Mouse (Mus musculus): Measurements from ENCODE around the gene Ciz1. TPM values are rescaled to one million over a fixed set of nuclear protein-coding genes. Genes with fewer than 3 reads are reported as not detected.

Gene Ciz1
- 18.2 and 22.3 TPM in 2 replicates for polyA plus RNA-seq (2021; fragmentation: Nextera tagmentation)
- long read RNA-seq, experiment 1, partial matches to known transcripts: 20 of 99 reads
- long read RNA-seq, experiment 1, other reads (novel, unspliced or antisense): 76 of 99 reads
- long read RNA-seq, experiment 2, partial matches to known transcripts: 6 of 22 reads
- long read RNA-seq, experiment 2, other reads (novel, unspliced or antisense): 15 of 22 reads

DNA sequence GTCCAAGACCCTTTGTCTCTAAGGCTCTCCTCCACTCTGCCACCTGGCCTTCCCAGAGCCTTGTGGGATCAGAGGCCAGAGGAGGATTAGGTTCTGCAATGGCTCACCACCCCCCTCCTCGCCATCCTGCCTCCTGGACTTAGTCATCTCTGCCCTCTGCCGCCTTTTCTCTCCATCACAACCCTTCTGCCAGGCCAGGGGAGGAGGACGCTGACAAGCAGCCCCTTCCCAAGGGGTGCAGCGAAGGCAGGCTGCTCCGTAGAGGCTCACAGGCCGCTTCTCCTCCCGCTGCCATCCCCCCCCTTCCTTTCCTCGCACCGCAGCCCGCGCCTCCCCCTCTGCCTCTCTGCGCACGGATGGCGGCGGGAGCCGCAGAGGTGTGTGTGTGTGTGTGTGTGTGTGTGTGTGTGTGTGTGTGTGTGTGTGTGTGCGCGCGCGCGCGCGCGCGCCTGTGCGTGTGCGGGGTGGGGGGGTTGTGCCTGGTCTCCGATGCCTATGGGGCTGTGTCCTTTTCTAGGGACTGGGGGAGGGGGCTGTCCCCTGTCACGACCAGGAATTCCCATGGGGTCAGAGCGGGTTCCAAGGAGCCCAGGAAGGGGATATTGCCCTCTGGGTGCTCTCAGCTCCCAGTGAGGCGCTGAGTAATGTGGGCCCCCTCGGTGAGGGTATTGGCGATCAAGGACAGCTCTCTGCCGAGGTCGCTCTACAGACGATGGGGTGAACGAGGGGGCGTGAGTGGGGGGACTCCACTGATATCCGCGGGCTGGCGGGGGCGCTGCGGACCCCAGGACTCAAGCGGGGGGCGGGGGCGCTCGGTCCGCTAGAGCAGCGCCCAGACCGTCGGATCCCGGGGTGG, at the start of gene Ciz1:
TSS of gene Ciz1 (plus strand) at position 177 of the 856 bp plus-strand sequence.

DNA sequence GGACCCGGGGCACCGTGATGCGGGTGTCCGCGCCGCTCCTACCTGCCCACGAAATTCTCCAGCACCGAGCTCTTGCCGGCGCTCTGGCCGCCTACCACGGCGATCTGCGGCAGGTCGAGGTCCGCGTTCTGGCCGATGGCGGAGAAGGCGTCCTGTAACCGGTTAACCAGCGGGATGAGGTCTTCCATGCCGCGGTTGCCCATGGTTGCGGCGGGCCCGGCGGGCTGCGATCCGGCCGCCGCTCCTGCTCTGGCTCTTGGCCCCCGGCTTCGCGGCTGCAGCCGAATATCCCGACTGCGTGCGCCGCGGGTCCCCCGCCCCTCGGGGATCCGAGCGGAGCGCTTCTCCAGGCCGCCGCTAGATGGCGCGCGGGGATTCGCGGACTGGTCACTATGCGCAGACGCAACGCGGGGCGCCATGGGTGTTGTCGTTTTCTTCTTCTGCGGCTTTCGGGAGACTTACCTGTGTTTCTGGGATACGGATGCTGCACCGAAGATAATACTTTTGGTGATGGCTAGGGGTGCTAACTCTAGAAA, 948 bp downstream of the Ciz1 start, which contains the start of gene Dnm1:
TSS of gene Dnm1 (minus strand) at position 332 of the 536 bp plus-strand sequence.

DNA sequence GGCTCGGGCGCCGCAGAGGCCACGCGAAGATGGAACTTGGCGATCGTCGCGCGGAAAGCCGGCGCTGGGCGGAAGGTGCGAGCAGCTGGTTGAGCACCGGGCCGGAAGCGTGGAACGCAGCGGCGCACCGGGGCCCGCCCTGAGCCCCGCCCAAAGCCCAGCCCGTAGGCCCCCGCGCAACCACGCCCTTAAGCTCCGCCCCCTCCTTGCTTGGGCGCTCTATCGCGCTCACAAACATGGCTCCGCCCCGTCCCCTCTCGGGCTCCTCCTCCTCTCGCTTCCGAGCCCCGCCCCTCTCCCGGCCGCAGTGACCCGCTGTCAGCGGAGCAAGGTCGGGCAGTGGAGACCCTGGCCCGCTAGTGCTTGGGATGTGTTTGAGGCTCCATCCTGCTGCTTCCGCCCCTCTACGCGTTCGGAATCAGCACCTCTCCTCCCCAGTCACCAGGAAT, 29.7 kb downstream of the Ciz1 start, which contains the start of gene 1110008P14Rik:
TSS of gene 1110008P14Rik (minus strand) at position 164 of the 449 bp plus-strand sequence.

DNA sequence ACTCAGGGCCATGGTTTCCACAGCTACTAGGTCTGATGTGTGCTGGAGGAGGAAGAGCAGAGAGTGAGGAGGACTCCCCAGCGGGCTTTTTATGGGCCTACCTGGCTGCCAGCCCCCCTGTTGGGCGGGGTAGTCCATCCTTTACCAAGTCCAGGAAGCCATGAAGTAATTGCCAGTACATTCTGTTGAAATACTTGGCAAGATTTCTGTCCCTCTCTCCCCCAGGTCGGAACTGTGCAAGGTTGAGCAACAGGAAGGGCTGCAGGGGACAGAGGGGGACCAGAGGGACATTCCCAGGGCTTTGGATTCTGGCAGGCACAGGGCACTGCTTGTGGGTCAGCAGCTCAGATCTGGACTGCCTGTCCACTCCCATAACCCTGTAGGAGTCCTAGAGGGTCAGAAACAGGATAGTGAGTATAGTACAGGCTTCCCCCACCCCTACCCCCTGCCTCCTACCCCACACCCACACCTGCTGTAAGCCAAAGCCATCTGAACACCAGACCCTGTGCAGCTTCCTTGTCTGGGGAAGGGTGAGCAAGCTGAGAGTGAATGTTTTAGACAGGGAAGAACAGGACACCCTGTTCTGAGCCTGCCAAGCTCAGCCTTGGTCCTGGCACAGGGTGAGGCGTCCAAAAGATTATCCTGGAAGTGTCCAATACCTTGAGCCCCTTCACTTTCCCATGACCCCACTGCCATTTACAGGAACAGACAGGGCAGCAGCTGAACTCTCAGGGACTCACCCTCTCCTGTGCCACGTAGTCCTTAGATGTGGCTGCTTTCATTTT, 35.8 kb downstream of the Ciz1 start, which contains the start of gene Lcn2:
TSS of gene Lcn2 (minus strand) at position 547 of the 785 bp plus-strand sequence.

DNA sequence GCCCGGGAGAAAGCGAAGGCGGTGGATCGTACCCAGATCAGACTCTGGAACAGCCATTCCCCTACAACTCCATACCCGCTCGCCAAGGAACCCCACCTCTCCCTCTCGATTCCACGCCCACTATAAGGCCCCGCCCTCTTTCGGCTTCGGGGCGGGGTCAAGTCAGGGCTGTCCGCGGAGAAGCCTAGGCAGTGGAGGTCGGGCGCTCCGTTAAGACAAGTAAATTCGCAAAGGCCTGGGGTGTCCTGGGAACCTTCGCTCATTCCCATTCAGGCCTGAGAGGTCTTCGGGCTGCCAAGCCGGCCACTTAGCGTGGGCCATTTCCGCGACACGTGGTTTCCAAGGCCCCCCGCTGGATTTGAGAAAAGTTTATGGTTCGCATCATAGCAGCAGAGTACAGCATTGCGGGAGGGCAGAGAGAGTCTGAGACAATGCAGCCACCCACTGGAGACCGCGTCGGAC, 43.4 kb downstream of the Ciz1 start, which contains the start of gene Ptges2:
TSS of gene Ptges2 (plus strand) at position 413 of the 462 bp plus-strand sequence.

Other genes starting within 250 kb of the Ciz1 start
- gene Prrc2b, start 201.2 kb upstream of the Ciz1 start, polyA plus RNA-seq (2021; fragmentation: Nextera tagmentation): 28.9 and 41.1 TPM in 2 replicates
- gene Pomt1, start 115.7 kb upstream of the Ciz1 start, polyA plus RNA-seq (2021; fragmentation: Nextera tagmentation): 7.7 and 8.6 TPM in 2 replicates
- gene Uck1, start 92.2 kb upstream of the Ciz1 start, polyA plus RNA-seq (2021; fragmentation: Nextera tagmentation): 29.9 and 37.2 TPM in 2 replicates
- 22.9 and 25.4 TPM in 2 replicates for gene Golga2, start 64.9 kb upstream of the Ciz1 start, polyA plus RNA-seq (2021; fragmentation: Nextera tagmentation)
- gene Swi5, start 64.3 kb upstream of the Ciz1 start, polyA plus RNA-seq (2021; fragmentation: Nextera tagmentation): 187 and 257 TPM in 2 replicates
- gene Dnm1, start 1.0 kb downstream of the Ciz1 start, polyA plus RNA-seq (2021; fragmentation: Nextera tagmentation): 192 and 259 TPM in 2 replicates
- 1,229 and 1,329 TPM in 2 replicates for gene 1110008P14Rik, start 29.6 kb downstream of the Ciz1 start, polyA plus RNA-seq (2021; fragmentation: Nextera tagmentation)
- 0.48 TPM in 1 of 2 replicates, not detected in the other for gene Lcn2, start 35.9 kb downstream of the Ciz1 start, polyA plus RNA-seq (2021; fragmentation: Nextera tagmentation)
- 16.4 and 56.6 TPM in 2 replicates for gene Ptges2, start 43.6 kb downstream of the Ciz1 start, polyA plus RNA-seq (2021; fragmentation: Nextera tagmentation)
- 2.7 and 3.6 TPM in 2 replicates for gene Naif1, start 98.1 kb downstream of the Ciz1 start, polyA plus RNA-seq (2021; fragmentation: Nextera tagmentation)
- 26.0 and 30.4 TPM in 2 replicates for gene Slc25a25, start 99.1 kb downstream of the Ciz1 start, polyA plus RNA-seq (2021; fragmentation: Nextera tagmentation)
- gene Fam102a, start 183.0 kb downstream of the Ciz1 start, polyA plus RNA-seq (2021; fragmentation: Nextera tagmentation): 11.8 and 47.4 TPM in 2 replicates
- 158 and 169 TPM in 2 replicates for gene Dpm2, start 218.5 kb downstream of the Ciz1 start, polyA plus RNA-seq (2021; fragmentation: Nextera tagmentation)
- 1.8 and 2.5 TPM in 2 replicates for gene Pip5kl1, start 222.5 kb downstream of the Ciz1 start, polyA plus RNA-seq (2021; fragmentation: Nextera tagmentation)
- gene 9430097D07Rik, start 223.4 kb downstream of the Ciz1 start, polyA plus RNA-seq (2021; fragmentation: Nextera tagmentation): 0.82 and 1.0 TPM in 2 replicates
- 30.9 and 36.6 TPM in 2 replicates for gene St6galnac4, start 234.8 kb downstream of the Ciz1 start, polyA plus RNA-seq (2021; fragmentation: Nextera tagmentation)
- gene St6galnac6, start 247.4 kb downstream of the Ciz1 start, polyA plus RNA-seq (2021; fragmentation: Nextera tagmentation): 13.3 and 40.6 TPM in 2 replicates

Measured in left cerebral cortex, adult 6 months (tissue).